Mouse (Mus musculus): ENCODE results near the gene Senp3. TPM values are rescaled to one million over a fixed set of nuclear protein-coding genes. Genes with fewer than 3 reads are reported as not detected.

Gene Senp3
- polyA plus RNA-seq, 1 experiment from 2014 or later = 116 TPM

DNA sequence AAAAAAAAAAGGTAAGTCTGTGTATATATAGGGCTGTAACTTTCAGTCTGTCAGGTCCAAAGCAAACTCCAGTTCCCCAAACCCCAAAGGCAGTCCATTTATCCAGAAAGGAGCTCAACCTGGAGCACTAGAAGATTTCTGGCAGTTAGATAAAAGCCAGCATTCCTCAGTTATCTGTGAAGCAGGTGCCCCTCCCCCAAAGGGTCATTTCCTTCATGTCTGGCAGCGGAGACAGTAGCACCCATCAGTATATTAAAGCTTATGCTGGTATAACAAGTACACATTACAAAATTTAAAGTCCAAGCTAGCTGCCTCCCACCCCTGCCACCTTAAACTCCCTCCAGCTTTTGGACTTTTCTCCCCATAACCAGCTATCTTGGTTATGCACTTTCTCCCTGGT is 17.7 kb upstream of the Senp3 start:
- H3K4me1 ChIP-seq (replicated peaks) = peaks cover 13% of the 10 kb centered on the region
- no peak overlapping the region for H3K27ac ChIP-seq
- no peak for DNase-seq (ENCODE audit: low spot score)
- H3K36me3 ChIP-seq = no peaks in the 10 kb centered on the region
- H3K4me3 ChIP-seq = no peak overlapping the region
- 75% methylated on average over 1 of the region's 1 CpGs for WGBS
- no peaks in the 10 kb centered on the region for H3K9me3 ChIP-seq
- H3K27me3 ChIP-seq (ENCODE audit: insufficient read depth, poor library complexity, severe bottlenecking) = 0 out of 2 replicates have a peak, but pooled peaks cover 9% of the 10 kb centered on the region

GRCm38 (mm10) chr11:69698574-69698973 is 16.7 kb upstream of the Senp3 start:
- WGBS = 73% methylated on average over 5 of the region's 5 CpGs
- no peak for DNase-seq (ENCODE audit: low spot score)
- 0 out of 2 replicates have a peak, but pooled peaks cover 9% of the 10 kb centered on the region for H3K27me3 ChIP-seq (ENCODE audit: insufficient read depth, poor library complexity, severe bottlenecking)
- no peaks in the 10 kb centered on the region for H3K36me3 ChIP-seq
- no peaks in the 10 kb centered on the region for H3K9me3 ChIP-seq
- H3K4me3 ChIP-seq = no peak overlapping the region
- no peak overlapping the region for H3K27ac ChIP-seq
- H3K4me1 ChIP-seq (replicated peaks) = peaks cover 13% of the 10 kb centered on the region

DNA sequence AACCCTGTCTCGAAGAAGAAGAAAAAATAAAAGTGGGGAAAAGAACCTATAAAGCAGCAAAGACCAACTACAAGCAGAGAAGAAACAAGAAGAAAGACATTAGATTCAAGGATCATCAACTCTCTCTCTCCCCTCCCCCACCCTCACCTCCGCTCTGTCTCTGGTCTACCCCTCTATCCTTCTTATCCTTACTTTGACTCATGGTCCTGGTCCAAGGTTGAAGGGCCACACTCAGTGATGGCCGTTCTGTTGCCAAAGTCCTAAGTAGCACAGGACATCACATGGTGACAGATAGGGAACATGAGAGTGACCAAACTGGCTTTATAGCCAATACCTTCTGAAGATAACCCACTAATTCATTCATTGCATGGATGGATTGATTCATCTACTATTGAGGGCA is 15.5 kb upstream of the Senp3 start:
- no peak overlapping the region for H3K27ac ChIP-seq
- H3K36me3 ChIP-seq = no peaks in the 10 kb centered on the region
- no peak for DNase-seq (ENCODE audit: low spot score)
- no peak overlapping the region for H3K4me3 ChIP-seq
- H3K27me3 ChIP-seq (ENCODE audit: insufficient read depth, poor library complexity, severe bottlenecking) = 0 out of 2 replicates have a peak, but pooled peaks cover 9% of the 10 kb centered on the region
- no peaks in the 10 kb centered on the region for H3K9me3 ChIP-seq
- WGBS = 89% methylated on average over 3 of the region's 3 CpGs
- H3K4me1 ChIP-seq (replicated peaks) = peaks cover 18% of the 10 kb centered on the region

GRCm38 (mm10) chr11:69695361-69696181 is 13.7 kb upstream of the Senp3 start, which contains the start of the genes Tnfsf12 and Tnfsfm13:
TSS of gene Tnfsf12 (minus strand) at chr11:69695849.
TSS of gene Tnfsfm13 (minus strand) at chr11:69696098.
- WGBS = 1% methylated on average over 40 of the region's 41 CpGs
- DNase-seq (ENCODE audit: low spot score) = peak; percentile 60
- peaks cover 18% of the 10 kb centered on the region for H3K4me1 ChIP-seq (replicated peaks)
- H3K9me3 ChIP-seq = no peaks in the 10 kb centered on the region
- peak within 1 kb of the TSS; percentile 89 for H3K27ac ChIP-seq
- 0 out of 2 replicates have a peak, but pooled peaks cover 9% of the 10 kb centered on the region for H3K27me3 ChIP-seq (ENCODE audit: insufficient read depth, poor library complexity, severe bottlenecking)
- peak within 1 kb of the TSS; percentile 59 for H3K4me3 ChIP-seq
- H3K36me3 ChIP-seq = no peaks in the 10 kb centered on the region

- Histone ChIP-seq H3K4me1 (replicated peaks) (peaks cover 19% of the 10 kb centered on the region), H3K4me3 (peak overlapping the region; percentile 59), H3K27me3 (ENCODE audit: insufficient read depth, poor library complexity, severe bottlenecking) (0 out of 2 replicates have a peak, but pooled peaks cover 9% of the 10 kb centered on the region), H3K36me3 (no peaks in the 10 kb centered on the region), H3K9me3 (no peaks in the 10 kb centered on the region), H3K27ac (peak overlapping the region; percentile 89)
- DNase-seq (ENCODE audit: low spot score) = no peak
- 34% methylated on average over 6 of the region's 6 CpGs for WGBS
Measured at GRCm38 (mm10) chr11:69695046-69695360, 13.1 kb upstream of the Senp3 start.

DNA sequence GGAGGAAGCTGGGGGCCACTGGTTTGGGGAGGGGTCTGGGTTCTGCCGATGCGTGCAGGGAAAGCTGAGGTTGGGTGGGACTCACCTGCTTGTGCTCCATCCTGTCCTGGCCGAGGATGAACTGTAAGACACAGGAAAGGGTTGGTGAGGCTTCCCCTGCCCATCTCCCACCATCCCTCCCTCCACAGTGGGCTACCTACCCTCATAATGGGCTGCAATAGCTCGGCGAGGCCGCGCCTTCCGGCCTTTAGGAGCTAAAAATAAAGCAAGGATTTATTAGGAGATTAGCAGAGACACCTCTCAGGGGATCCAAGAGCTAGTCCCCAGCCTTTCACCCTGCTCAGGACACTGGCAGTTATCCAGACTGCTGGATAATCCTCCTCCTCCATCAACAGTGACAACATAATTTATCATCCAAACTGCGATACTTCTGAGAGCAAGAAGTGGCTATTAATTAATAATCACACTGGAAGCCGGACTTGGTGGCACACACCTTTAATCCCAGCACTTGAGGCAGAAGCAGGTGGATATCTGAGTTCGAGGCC is 11.6 kb upstream of the Senp3 start:
- no peak overlapping the region for H3K27ac ChIP-seq
- 71% methylated on average over 11 of the region's 11 CpGs for WGBS
- H3K9me3 ChIP-seq = no peaks in the 10 kb centered on the region
- H3K4me3 ChIP-seq = no peak overlapping the region
- H3K4me1 ChIP-seq (replicated peaks) = peaks cover 22% of the 10 kb centered on the region
- 0 out of 2 replicates have a peak, but pooled peaks cover 9% of the 10 kb centered on the region for H3K27me3 ChIP-seq (ENCODE audit: insufficient read depth, poor library complexity, severe bottlenecking)
- DNase-seq (ENCODE audit: low spot score) = no peak
- no peaks in the 10 kb centered on the region for H3K36me3 ChIP-seq

DNA sequence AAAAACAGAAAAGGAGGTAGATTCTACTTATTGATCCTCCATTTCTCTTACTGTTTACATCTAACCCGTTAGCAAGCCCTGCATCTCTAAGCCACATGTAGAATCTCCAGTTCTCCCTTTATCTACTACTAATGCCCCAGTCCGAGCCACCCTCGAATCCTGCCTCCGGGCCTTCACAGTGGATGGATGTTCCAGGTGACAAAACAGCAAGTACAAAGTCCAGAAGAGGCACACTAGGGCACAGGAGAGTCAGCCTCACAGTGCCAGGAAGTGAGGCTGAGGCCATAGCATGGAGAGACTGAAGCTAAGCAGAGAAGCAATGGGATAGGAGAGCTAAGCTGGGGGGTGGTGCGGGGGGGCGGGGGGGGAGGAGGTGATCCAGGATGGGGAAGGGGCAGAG is 11.0 kb upstream of the Senp3 start:
- H3K9me3 ChIP-seq = no peaks in the 10 kb centered on the region
- H3K4me1 ChIP-seq (replicated peaks) = peaks cover 22% of the 10 kb centered on the region
- WGBS = 82% methylated on average over 6 of the region's 6 CpGs
- H3K4me3 ChIP-seq = no peak overlapping the region
- 0 out of 2 replicates have a peak, but pooled peaks cover 9% of the 10 kb centered on the region for H3K27me3 ChIP-seq (ENCODE audit: insufficient read depth, poor library complexity, severe bottlenecking)
- no peaks in the 10 kb centered on the region for H3K36me3 ChIP-seq
- no peak for DNase-seq (ENCODE audit: low spot score)
- no peak overlapping the region for H3K27ac ChIP-seq

- Histone ChIP-seq H3K36me3 (no peaks in the 10 kb centered on the region), H3K27me3 (ENCODE audit: insufficient read depth, poor library complexity, severe bottlenecking) (0 out of 2 replicates have a peak, but pooled peaks cover 10% of the 10 kb centered on the region), H3K4me1 (replicated peaks) (peaks cover 22% of the 10 kb centered on the region), H3K9me3 (no peaks in the 10 kb centered on the region), H3K4me3 (no peak overlapping the region), H3K27ac (no peak overlapping the region)
- DNase-seq (ENCODE audit: low spot score) = no peak
- WGBS = 83% methylated on average over 9 of the region's 9 CpGs
Measured at GRCm38 (mm10) chr11:69692196-69692811, 10.4 kb upstream of the Senp3 start.

GRCm38 (mm10) chr11:69689891-69690290 is 8.0 kb upstream of the Senp3 start:
- DNase-seq (ENCODE audit: low spot score) = no peak
- H3K27ac ChIP-seq = peak overlapping the region; percentile 23; the same call in 1 of the 2 replicates
- 0 out of 2 replicates have a peak, but pooled peaks cover 11% of the 10 kb centered on the region for H3K27me3 ChIP-seq (ENCODE audit: insufficient read depth, poor library complexity, severe bottlenecking)
- H3K4me1 ChIP-seq (replicated peaks) = peaks cover 22% of the 10 kb centered on the region
- H3K36me3 ChIP-seq = no peaks in the 10 kb centered on the region
- no peaks in the 10 kb centered on the region for H3K9me3 ChIP-seq
- H3K4me3 ChIP-seq = no peak overlapping the region
- 97% methylated on average over 1 of the region's 1 CpGs for WGBS

GRCm38 (mm10) chr11:69687061-69687460 is 5.2 kb upstream of the Senp3 start:
- no peak overlapping the region for H3K27ac ChIP-seq

GRCm38 (mm10) chr11:69686377-69686776 is 4.5 kb upstream of the Senp3 start:
- Histone ChIP-seq H3K36me3 (no peaks in the 10 kb centered on the region), H3K4me3 (no peak overlapping the region), H3K4me1 (replicated peaks) (peaks cover 34% of the 10 kb centered on the region), H3K27me3 (ENCODE audit: insufficient read depth, poor library complexity, severe bottlenecking) (peaks cover 15% of the 10 kb centered on the region; the same call in 1 of the 2 replicates), H3K9me3 (no peaks in the 10 kb centered on the region), H3K27ac (no peak overlapping the region)
- 18% methylated on average over 4 of the region's 4 CpGs for WGBS
- no peak for DNase-seq (ENCODE audit: low spot score)

More at GRCm38 (mm10) chr11:69687061-69687460, 5.2 kb upstream of the Senp3 start:
- 54% methylated on average over 5 of the region's 5 CpGs for WGBS
- H3K4me3 ChIP-seq = peak overlapping the region; percentile 14; the same call in 1 of the 2 replicates
- no peaks in the 10 kb centered on the region for H3K9me3 ChIP-seq
- H3K27me3 ChIP-seq (ENCODE audit: insufficient read depth, poor library complexity, severe bottlenecking) = peaks cover 15% of the 10 kb centered on the region; the same call in 1 of the 2 replicates
- peaks cover 28% of the 10 kb centered on the region for H3K4me1 ChIP-seq (replicated peaks)
- H3K36me3 ChIP-seq = no peaks in the 10 kb centered on the region
- DNase-seq (ENCODE audit: low spot score) = no peak

DNA sequence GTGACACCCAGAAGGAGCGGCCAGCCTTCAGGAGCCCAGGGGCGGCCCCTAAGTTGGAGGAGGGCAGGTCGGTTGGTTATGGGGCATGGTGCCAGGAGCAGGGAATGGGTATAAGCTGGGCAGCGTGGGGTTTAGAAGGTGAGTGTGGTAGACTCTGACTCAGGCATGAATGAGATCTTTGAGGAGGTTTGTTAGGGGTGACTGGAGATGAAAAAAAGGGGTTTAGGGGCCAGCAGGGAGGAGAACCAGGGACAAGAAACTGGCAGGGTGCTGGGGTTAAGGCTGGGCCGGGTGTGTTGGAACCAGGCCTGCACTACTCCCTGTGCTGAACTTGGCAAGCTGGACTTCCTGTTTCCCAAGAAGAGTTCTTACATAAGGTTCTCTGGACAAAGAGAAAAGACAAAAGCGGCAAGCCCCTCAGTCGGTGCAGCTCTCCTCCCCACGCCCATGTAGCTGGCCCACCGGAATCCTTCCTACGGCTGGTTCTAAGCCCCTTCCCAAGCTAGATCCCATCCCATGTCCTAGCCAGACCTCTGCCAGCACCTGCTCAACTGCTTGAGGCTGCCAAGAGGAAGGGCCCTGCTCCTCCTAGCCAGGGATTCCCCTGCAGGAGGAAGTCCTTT is 3.8 kb upstream of the Senp3 start, which contains the start of gene Tnfsf13:
Gene Tnfsf13, minus strand, starts transcription at position 259 of the 623 bp plus-strand sequence.
- DNase-seq (ENCODE audit: low spot score) = no peak
- Histone ChIP-seq H3K27me3 (ENCODE audit: insufficient read depth, poor library complexity, severe bottlenecking) (peaks cover 15% of the 10 kb centered on the region; the same call in 1 of the 2 replicates), H3K36me3 (no peaks in the 10 kb centered on the region; the same call in 1 of the 2 replicates), H3K4me1 (replicated peaks) (peaks cover 41% of the 10 kb centered on the region), H3K27ac (no peak within 1 kb of the TSS), H3K9me3 (no peaks in the 10 kb centered on the region), H3K4me3 (no peak within 1 kb of the TSS)
- WGBS = 74% methylated on average over 10 of the region's 10 CpGs

Data from hindbrain, embryonic 10.5 days (tissue).